Mouse (Mus musculus): ENCODE measurements around the gene Oxa1l. TPM values are rescaled to one million over a fixed set of nuclear protein-coding genes. Genes with fewer than 3 reads are reported as not detected.

Gene Oxa1l
- polyA plus RNA-seq (2015; fragmentation: Nextera tagmentation; extraction: Ambion mirVana): 26.3 and 30.1 TPM in 2 replicates

GRCm38 (mm10) chr14:54360577-54361340 lies at the start of gene Oxa1l:
Gene Oxa1l, plus strand, starts transcription at chr14:54360834.

GRCm38 (mm10) chr14:54417623-54418081 lies 57.0 kb downstream of the Oxa1l start, which contains the start of gene Slc7a7:
Gene Slc7a7, minus strand, starts transcription at chr14:54417780.

Other genes starting within 250 kb of the Oxa1l start
- 405 and 418 TPM in 2 replicates for gene Dad1, start 106.7 kb upstream of the Oxa1l start, polyA plus RNA-seq (2015; fragmentation: Nextera tagmentation; extraction: Ambion mirVana)
- 54.0 and 62.6 TPM in 2 replicates for gene Abhd4, start 106.6 kb upstream of the Oxa1l start, polyA plus RNA-seq (2015; fragmentation: Nextera tagmentation; extraction: Ambion mirVana)
- gene Olfr49, start 75.9 kb upstream of the Oxa1l start, polyA plus RNA-seq (2015; fragmentation: Nextera tagmentation; extraction: Ambion mirVana): not detected in 2 replicates
- gene Slc7a7, start 56.9 kb downstream of the Oxa1l start, polyA plus RNA-seq (2015; fragmentation: Nextera tagmentation; extraction: Ambion mirVana): 3.8 and 5.9 TPM in 2 replicates
- 256 and 276 TPM in 2 replicates for gene Mrpl52, start 66.1 kb downstream of the Oxa1l start, polyA plus RNA-seq (2015; fragmentation: Nextera tagmentation; extraction: Ambion mirVana)
- gene Mmp14, start 70.8 kb downstream of the Oxa1l start, polyA plus RNA-seq (2015; fragmentation: Nextera tagmentation; extraction: Ambion mirVana): 124 and 133 TPM in 2 replicates
- 56.2 and 58.1 TPM in 2 replicates for gene Lrp10, start 103.3 kb downstream of the Oxa1l start, polyA plus RNA-seq (2015; fragmentation: Nextera tagmentation; extraction: Ambion mirVana)
- gene Rem2, start 115.3 kb downstream of the Oxa1l start, polyA plus RNA-seq (2015; fragmentation: Nextera tagmentation; extraction: Ambion mirVana): 0.18 TPM in 1 of 2 replicates, not detected in the other
- gene Prmt5, start 156.7 kb downstream of the Oxa1l start, polyA plus RNA-seq (2015; fragmentation: Nextera tagmentation; extraction: Ambion mirVana): 37.8 and 39.1 TPM in 2 replicates
- gene Haus4, start 193.8 kb downstream of the Oxa1l start, polyA plus RNA-seq (2015; fragmentation: Nextera tagmentation; extraction: Ambion mirVana): 24.3 and 25.7 TPM in 2 replicates
- 42.4 and 43.2 TPM in 2 replicates for gene Ajuba, start 216.7 kb downstream of the Oxa1l start, polyA plus RNA-seq (2015; fragmentation: Nextera tagmentation; extraction: Ambion mirVana)
- gene 4931414P19Rik, start 245.2 kb downstream of the Oxa1l start, polyA plus RNA-seq (2015; fragmentation: Nextera tagmentation; extraction: Ambion mirVana): 2.8 and 3.5 TPM in 2 replicates